Mouse (Mus musculus) erythroblast, adult 5-6 weeks (primary cell): ENCODE results near the gene 4930523C07Rik. TPM values are rescaled to one million over a fixed set of nuclear protein-coding genes. Genes with fewer than 3 reads are reported as not detected.

Experiments
- ATAC-seq: replicated peaks from 2 replicates; pipeline ENCODE4 v1.8.0; 2016; ENCODE audit warnings: moderate number of reproducible peaks, mild to moderate bottlenecking, moderate TSS enrichment, inconsistent platforms; ENCODE audit not compliant: poor library complexity, low FRiP score, severe bottlenecking
- total RNA-seq, 2 experiments: library from RNA; stranded (forward) in 1 of 2; stranded (reverse) in 1 of 2; fragments of 150-400 nt in 1 of 2; fragments of 200-764, 138-1000 nt in 1 of 2; gene quantifications; 2 replicates each; pipeline versions ENCODE4 v1.2.3 to v1.2.4; 2015 to 2017; ENCODE audit warnings: low replicate concordance in 2 of 2

Gene 4930523C07Rik
- total RNA-seq (2015; ENCODE audit: low replicate concordance), result 11.7 and 14.2 TPM in 2 replicates
- 30.2 and 31.4 TPM in 2 replicates for total RNA-seq (2017; ENCODE audit: low replicate concordance)

GRCm38 (mm10) chr1:160044237-160045021 lies at the start of gene 4930523C07Rik:
Gene 4930523C07Rik, plus strand, starts transcription at chr1:160044382.
- ATAC-seq, result peak; percentile 87

DNA sequence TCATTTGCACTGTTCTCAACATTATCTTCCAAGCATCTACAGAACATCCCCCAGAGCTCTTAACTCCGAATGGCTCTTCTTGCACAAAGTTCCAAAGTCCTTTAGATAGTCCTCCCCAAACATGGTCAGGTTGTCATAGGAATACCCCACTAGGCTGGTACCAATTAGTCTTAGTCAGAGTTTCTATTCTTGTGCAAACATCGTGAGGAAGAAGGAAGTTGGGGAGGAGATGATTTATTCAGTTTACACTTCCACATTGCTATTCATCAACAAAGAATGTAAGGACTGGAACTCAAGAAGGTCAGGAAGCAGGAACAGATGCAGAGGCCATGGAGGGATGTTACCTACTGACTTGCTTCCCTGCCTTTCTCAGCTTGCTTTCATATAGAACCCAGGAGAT lies 46.9 kb upstream of the 4930523C07Rik start:
- no peak for ATAC-seq

DNA sequence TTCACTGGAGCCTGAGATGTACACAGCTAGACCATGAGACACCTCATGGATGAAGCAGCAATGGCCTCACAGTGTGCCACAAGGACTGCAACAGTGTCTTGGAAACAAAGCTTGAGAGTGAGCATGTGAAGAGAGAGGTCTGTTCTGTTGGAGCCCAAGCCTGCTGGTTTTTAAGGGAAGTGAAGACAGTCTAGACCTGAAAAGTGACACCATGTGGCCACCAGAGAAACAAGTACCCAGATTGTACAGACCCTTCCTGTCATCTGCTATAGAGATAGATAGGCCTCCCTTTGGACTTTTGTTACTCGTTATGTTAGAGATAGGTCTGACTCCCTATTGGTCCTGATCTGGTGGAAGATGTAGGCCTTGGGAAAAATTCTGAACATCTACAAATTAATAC lies 45.8 kb upstream of the 4930523C07Rik start:
- ATAC-seq, result no peak

- ATAC-seq, result no peak
Measured at GRCm38 (mm10) chr1:159999232-159999631, 45.0 kb upstream of the 4930523C07Rik start.

DNA sequence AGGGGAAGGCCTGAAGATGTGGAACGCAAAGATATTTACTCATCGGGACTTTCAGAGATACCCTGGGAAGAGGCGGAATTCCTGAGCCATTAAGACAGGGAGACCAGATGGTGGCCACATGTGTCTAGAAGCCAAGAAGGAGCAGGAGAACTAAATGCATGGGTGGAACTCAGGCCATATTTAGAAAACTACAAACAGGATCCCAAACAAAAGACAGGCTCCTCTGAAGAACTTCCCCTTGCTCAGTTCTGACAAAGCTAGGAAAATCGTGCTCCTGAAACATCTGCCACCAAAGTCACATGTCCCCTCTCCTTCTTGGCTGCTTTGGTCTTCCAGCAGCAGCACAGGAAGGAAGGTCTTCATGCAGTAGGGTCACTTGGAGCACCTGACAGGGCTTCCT lies 38.9 kb upstream of the 4930523C07Rik start:
- ATAC-seq, result no peak

GRCm38 (mm10) chr1:160006919-160007588 lies 37.1 kb upstream of the 4930523C07Rik start:
- ATAC-seq, result no peak

- ATAC-seq, result no peak
Measured at GRCm38 (mm10) chr1:160013042-160013441, 31.1 kb upstream of the 4930523C07Rik start.

- ATAC-seq, result no peak
Measured at GRCm38 (mm10) chr1:160024339-160024980, 19.7 kb upstream of the 4930523C07Rik start.

- peak; percentile 88 for ATAC-seq
Measured at GRCm38 (mm10) chr1:160025146-160025894, 18.9 kb upstream of the 4930523C07Rik start.

DNA sequence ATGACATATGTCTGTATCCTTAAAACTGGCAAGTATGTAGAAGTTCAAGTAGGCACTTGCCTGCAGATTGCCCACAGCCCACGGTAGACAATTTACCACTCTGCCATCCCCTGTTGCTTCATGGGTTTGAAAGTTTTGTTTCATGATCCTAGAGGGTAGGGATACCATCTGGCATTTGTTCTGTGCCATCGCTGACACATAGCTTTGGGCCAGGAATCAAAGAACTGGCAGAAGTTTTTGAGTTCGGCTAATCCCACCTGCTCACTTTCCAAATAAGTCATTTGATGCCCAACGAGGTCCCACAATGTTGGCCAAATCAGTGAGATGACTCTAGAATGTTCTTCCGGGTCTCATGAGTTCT lies 18.3 kb upstream of the 4930523C07Rik start:
- no peak for ATAC-seq

GRCm38 (mm10) chr1:160027939-160028338 lies 16.2 kb upstream of the 4930523C07Rik start:
- no peak for ATAC-seq

DNA sequence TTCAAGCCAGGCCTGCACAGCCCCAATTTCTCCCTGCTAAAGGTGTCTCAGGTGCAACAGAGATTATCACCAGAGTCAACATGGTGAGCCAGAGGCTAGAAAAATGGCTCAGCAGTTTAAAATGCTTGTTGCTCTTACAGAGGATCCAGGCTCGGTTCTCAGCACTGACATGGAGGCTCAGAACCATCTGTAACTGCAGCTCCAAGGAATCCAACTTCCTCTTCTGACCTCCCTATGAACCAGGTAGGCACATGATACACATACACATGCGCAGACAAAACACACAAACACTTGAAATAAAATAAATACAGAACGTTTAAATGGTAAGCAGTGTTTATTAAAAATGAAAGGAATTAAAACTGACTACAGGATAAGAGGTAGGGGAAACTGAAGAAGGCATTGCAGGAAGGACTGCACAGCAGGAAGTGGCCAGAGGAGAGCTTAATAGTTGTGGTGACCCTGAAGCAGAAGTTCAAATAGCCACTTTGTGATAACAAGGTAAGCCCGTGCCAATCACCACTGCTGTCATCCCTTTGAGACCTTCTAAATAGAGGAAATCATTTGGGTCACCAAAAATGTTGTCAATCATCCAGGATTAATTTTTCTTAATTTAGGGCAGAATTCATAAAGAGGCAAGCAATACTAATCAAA lies 10.1 kb upstream of the 4930523C07Rik start:
- ATAC-seq, result no peak

GRCm38 (mm10) chr1:160035561-160035960 lies 8.6 kb upstream of the 4930523C07Rik start:
- no peak for ATAC-seq

GRCm38 (mm10) chr1:160036996-160037521 lies 7.1 kb upstream of the 4930523C07Rik start:
- ATAC-seq, result no peak

DNA sequence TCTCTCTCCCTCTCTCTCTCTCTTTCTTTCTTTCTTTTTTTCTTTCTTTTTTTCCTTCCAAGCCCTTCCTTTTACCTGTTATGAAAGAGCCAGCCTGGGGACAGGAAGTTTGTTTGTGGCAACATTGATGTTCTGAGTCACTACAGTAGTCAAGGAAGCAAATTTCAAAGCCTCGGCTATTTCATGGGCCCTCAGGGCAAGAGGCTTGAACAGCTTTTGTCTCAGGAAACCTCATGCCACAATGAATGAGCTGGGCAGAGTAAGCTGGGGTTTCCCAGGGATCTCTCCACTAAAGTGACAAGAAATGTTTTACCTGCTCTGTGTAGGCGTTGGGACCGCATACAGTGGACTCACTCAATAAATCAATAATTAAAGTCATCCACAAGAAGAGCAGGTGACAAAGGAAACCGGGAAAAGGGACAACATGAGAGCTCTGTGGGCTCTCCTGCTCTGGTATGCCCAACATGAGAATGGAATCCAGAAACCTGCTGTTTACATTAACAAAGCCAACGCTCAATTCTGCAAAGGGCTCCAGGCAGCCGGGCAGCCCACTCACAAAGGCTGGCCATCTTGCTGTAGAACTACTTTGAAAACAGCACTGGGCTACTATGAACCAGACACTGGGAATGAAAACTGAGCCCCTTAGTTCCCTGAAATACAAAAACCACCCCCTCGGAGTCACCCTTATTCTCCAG lies 4.1 kb upstream of the 4930523C07Rik start:
- no peak for ATAC-seq

GRCm38 (mm10) chr1:160041264-160041775 lies 2.9 kb upstream of the 4930523C07Rik start:
- ATAC-seq, result no peak

- ATAC-seq, result no peak
Measured at GRCm38 (mm10) chr1:160042351-160042750, 1.8 kb upstream of the 4930523C07Rik start.

DNA sequence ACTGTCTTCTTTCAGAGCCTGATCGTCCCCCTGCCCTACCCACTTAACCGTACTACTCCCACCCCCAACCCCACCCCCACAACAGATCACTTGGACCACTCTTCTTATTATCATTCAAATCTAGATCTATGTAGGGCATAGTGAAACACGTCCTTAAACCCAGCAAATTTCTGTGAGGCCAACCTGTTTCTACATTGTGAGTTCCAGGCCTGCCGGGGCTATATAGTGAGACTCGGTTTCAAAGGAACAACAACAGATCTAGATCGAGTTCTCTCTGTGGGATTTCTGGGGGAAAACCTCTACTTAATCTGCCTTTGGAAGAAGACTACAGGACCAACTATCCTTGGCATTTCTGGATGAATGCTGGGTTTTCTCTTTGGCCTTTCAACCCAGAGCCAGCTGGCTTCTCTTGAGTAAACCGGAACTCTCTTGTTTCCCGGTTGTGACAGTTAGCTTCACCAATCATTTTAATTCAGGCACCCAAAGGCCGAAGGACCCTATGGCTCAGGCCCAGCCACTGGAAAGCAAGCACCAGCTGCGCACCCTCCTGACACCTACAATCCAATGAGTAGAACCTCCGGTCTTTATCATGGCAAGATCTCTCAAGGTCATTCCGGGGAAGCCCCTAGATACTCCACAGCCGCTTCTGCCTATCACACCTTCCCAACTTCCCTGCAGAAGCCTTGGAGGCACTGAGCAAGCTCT lies 759 bp upstream of the 4930523C07Rik start:
- no peak for ATAC-seq
